8 mouse cellular contexts compared by ENCODE assay signal in the genomic region with DNA sequence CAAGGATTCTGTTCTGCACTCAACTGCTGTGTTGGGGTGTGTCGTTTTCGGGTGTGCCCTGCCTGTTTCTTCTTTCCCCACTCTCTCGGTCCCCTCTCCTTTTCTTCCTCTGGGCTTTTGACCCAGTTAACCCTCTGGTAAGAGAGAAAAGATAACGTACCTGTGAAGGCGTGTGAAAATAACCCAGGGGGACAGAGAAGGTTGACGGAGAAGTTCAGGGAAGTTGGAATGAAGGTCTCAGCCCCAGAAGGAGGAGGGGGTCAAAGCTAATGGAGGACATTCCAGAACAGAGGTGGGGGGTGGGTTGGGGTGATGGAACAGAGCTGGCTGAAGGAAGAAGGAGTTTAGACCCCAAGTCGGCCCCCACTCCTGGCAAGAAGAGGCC. TPM values are rescaled to one million over a fixed set of nuclear protein-coding genes. Genes with fewer than 3 reads are reported as not detected.
DNase-seq lines count a peak whose midpoint lies in the region; ATAC-seq and TF ChIP-seq lines count a peak whose summit lies in the region.

No protein-coding gene starts in this region.

- ATAC-seq in lung, postnatal 0 days = no peak
- ATAC-seq in embryonic facial prominence, embryonic 14.5 days (ENCODE audit: low read depth) = no peak
- no peak for ATAC-seq in intestine, postnatal 0 days
- no peak for ATAC-seq in neural tube, embryonic 15.5 days (ENCODE audit: low FRiP score)

- H3K9me3 ChIP-seq in lung, postnatal 0 days (ENCODE audit: low read length) = no peaks in the 10 kb centered on the region
- peaks cover 6% of the 10 kb centered on the region; the same call in 1 of the 2 replicates for H3K9me3 ChIP-seq in embryonic facial prominence, embryonic 14.5 days (ENCODE audit: control insufficient read depth, low read length)
- H3K9me3 ChIP-seq in intestine, postnatal 0 days (ENCODE audit: control insufficient read depth) = no peaks in the 10 kb centered on the region
- H3K9me3 ChIP-seq in neural tube, embryonic 15.5 days (replicated peaks) = no peaks in the 10 kb centered on the region

- no peak for TF ChIP-seq EP300 in lung, postnatal 0 days (IDR thresholded peaks at IDR 0.05)

- peak overlapping the region; percentile 68 for H3K9ac ChIP-seq in lung, postnatal 0 days (replicated peaks; ENCODE audit: low read depth)
- peak overlapping the region; percentile 70 for H3K9ac ChIP-seq in embryonic facial prominence, embryonic 14.5 days (ENCODE audit: low read depth, low read length)
- H3K9ac ChIP-seq in intestine, postnatal 0 days (ENCODE audit: low read depth, low read length) = peak overlapping the region; percentile 46
- peak overlapping the region; percentile 81 for H3K9ac ChIP-seq in neural tube, embryonic 15.5 days (replicated peaks)

- peak overlapping the region; percentile 51 for H3K4me3 ChIP-seq in lung, postnatal 0 days (ENCODE audit: low read depth, low read length)
- H3K4me3 ChIP-seq in embryonic facial prominence, embryonic 14.5 days (ENCODE audit: low read depth, low read length) = peak overlapping the region; percentile 57
- H3K4me3 ChIP-seq in intestine, postnatal 0 days (ENCODE audit: low read depth, low read length) = peak overlapping the region; percentile 61
- peak overlapping the region; percentile 66 for H3K4me3 ChIP-seq in neural tube, embryonic 15.5 days (replicated peaks)

- H3K4me1 ChIP-seq in lung, postnatal 0 days (ENCODE audit: insufficient read depth, low read depth, low read length) = peaks cover 5% of the 10 kb centered on the region
- H3K4me1 ChIP-seq in embryonic facial prominence, embryonic 14.5 days (ENCODE audit: control insufficient read depth, insufficient read depth, low read length) = peaks cover 38% of the 10 kb centered on the region
- no peaks in the 10 kb centered on the region for H3K4me1 ChIP-seq in intestine, postnatal 0 days (replicated peaks; ENCODE audit: control insufficient read depth, insufficient read depth, low read length)
- peaks cover 83% of the 10 kb centered on the region for H3K4me1 ChIP-seq in neural tube, embryonic 15.5 days

- DNase-seq in lung, postnatal 0 days (ENCODE audit: low spot score) = no peak
- no peak for DNase-seq in lung, postnatal 4 days
- DNase-seq in embryonic facial prominence, embryonic 14.5 days (ENCODE audit: low spot score) = no peak
- DNase-seq in right cerebral cortex, adult 18-20 months = no peak
- no peak for DNase-seq in Muller cell, postnatal 12 days (ENCODE audit: inconsistent ontology term)
- no peak for DNase-seq in right cerebral cortex, postnatal 36 days (ENCODE audit: low spot score in 2 of 2)

- H3K27ac ChIP-seq in lung, postnatal 0 days (ENCODE audit: low read length) = peak overlapping the region; percentile 90
- H3K27ac ChIP-seq in embryonic facial prominence, embryonic 14.5 days (replicated peaks; ENCODE audit: low read depth, low read length) = peak overlapping the region; percentile 73
- H3K27ac ChIP-seq in intestine, postnatal 0 days (ENCODE audit: low read depth, low read length) = peak overlapping the region; percentile 66
- H3K27ac ChIP-seq in neural tube, embryonic 15.5 days (replicated peaks) = peak overlapping the region; percentile 95

- no peaks in the 10 kb centered on the region for H3K36me3 ChIP-seq in lung, postnatal 0 days (ENCODE audit: insufficient read depth, low read length)
- H3K36me3 ChIP-seq in embryonic facial prominence, embryonic 14.5 days (ENCODE audit: control insufficient read depth, insufficient read depth, low read length) = peaks cover 27% of the 10 kb centered on the region
- no peaks in the 10 kb centered on the region for H3K36me3 ChIP-seq in intestine, postnatal 0 days (ENCODE audit: control insufficient read depth, insufficient read depth)
- peaks cover under 1% of the 10 kb centered on the region; the same call in 1 of the 2 replicates for H3K36me3 ChIP-seq in neural tube, embryonic 15.5 days

- H3K27me3 ChIP-seq in lung, postnatal 0 days (replicated peaks; ENCODE audit: insufficient read depth, low read length) = no peaks in the 10 kb centered on the region
- no peaks in the 10 kb centered on the region for H3K27me3 ChIP-seq in embryonic facial prominence, embryonic 14.5 days (replicated peaks; ENCODE audit: control insufficient read depth, insufficient read depth, low read length)
- no peaks in the 10 kb centered on the region for H3K27me3 ChIP-seq in intestine, postnatal 0 days (replicated peaks; ENCODE audit: control insufficient read depth, insufficient read depth, low read length)
- H3K27me3 ChIP-seq in neural tube, embryonic 15.5 days (replicated peaks) = no peaks in the 10 kb centered on the region

- TF ChIP-seq CTCF in lung, postnatal 0 days (IDR thresholded peaks at IDR 0.05) = no peak
- no peak for TF ChIP-seq CTCF in intestine, postnatal 0 days (IDR thresholded peaks at IDR 0.05; ENCODE audit: low read depth)

- 6% methylated on average over 7 of the region's 7 CpGs for WGBS in lung, postnatal 0 days
- WGBS in embryonic facial prominence, embryonic 14.5 days = 2% methylated on average over 7 of the region's 7 CpGs
- WGBS in intestine, postnatal 0 days = 10% methylated on average over 7 of the region's 7 CpGs
- 7% methylated on average over 7 of the region's 7 CpGs for WGBS in neural tube, embryonic 15.5 days

- H3K4me2 ChIP-seq in lung, postnatal 0 days (replicated peaks; ENCODE audit: low read depth, low read length) = peak overlapping the region; percentile 88
- peak overlapping the region; percentile 96 for H3K4me2 ChIP-seq in embryonic facial prominence, embryonic 14.5 days (ENCODE audit: low read depth, low read length)
- H3K4me2 ChIP-seq in intestine, postnatal 0 days (replicated peaks; ENCODE audit: low read depth) = peak overlapping the region; percentile 92
- H3K4me2 ChIP-seq in neural tube, embryonic 15.5 days = peak overlapping the region; percentile 90

RNA-seq across cellular contexts. Expression of a gene that starts 3.6 kb away (rescaled TPM):
- polyA plus RNA-seq in lung, postnatal 0 days (2015; fragmentation: Nextera tagmentation; extraction: Ambion mirVana) = 23.4 and 25.4 TPM in 2 replicates
- 25.6 and 27.8 TPM in 2 replicates for polyA plus RNA-seq in embryonic facial prominence, embryonic 14.5 days (2014; fragmentation: Nextera tagmentation; extraction: Ambion mirVana)
- 15.2 and 15.6 TPM in 2 replicates for polyA plus RNA-seq in intestine, postnatal 0 days (2015; fragmentation: Nextera tagmentation; extraction: Ambion mirVana)
- polyA plus RNA-seq in neural tube, embryonic 15.5 days (2015; fragmentation: Nextera tagmentation; extraction: Ambion mirVana) = 19.3 and 25.1 TPM in 2 replicates

RNA-seq across cellular contexts. Expression of a gene that starts 7.8 kb away (rescaled TPM):
- polyA plus RNA-seq in lung, postnatal 0 days (2015; fragmentation: Nextera tagmentation; extraction: Ambion mirVana) = 21.4 and 22.9 TPM in 2 replicates
- polyA plus RNA-seq in embryonic facial prominence, embryonic 14.5 days (2014; fragmentation: Nextera tagmentation; extraction: Ambion mirVana) = 47.7 and 55.4 TPM in 2 replicates
- polyA plus RNA-seq in intestine, postnatal 0 days (2015; fragmentation: Nextera tagmentation; extraction: Ambion mirVana) = 19.8 and 20.6 TPM in 2 replicates
- 17.6 and 26.7 TPM in 2 replicates for polyA plus RNA-seq in neural tube, embryonic 15.5 days (2015; fragmentation: Nextera tagmentation; extraction: Ambion mirVana)

RNA-seq across cellular contexts. Expression of a gene that starts 10.7 kb away (rescaled TPM):
- polyA plus RNA-seq in lung, postnatal 0 days (2015; fragmentation: Nextera tagmentation; extraction: Ambion mirVana) = 22.3 and 25.8 TPM in 2 replicates
- 40.2 and 43.4 TPM in 2 replicates for polyA plus RNA-seq in embryonic facial prominence, embryonic 14.5 days (2014; fragmentation: Nextera tagmentation; extraction: Ambion mirVana)
- 17.2 and 18.1 TPM in 2 replicates for polyA plus RNA-seq in intestine, postnatal 0 days (2015; fragmentation: Nextera tagmentation; extraction: Ambion mirVana)
- polyA plus RNA-seq in neural tube, embryonic 15.5 days (2015; fragmentation: Nextera tagmentation; extraction: Ambion mirVana) = 26.8 and 30.5 TPM in 2 replicates

RNA-seq across cellular contexts. Expression of a gene that starts 27.6 kb away (rescaled TPM):
- 2.8 and 3.1 TPM in 2 replicates for polyA plus RNA-seq in lung, postnatal 0 days (2015; fragmentation: Nextera tagmentation; extraction: Ambion mirVana)
- 10.2 and 14.8 TPM in 2 replicates for polyA plus RNA-seq in embryonic facial prominence, embryonic 14.5 days (2014; fragmentation: Nextera tagmentation; extraction: Ambion mirVana)
- polyA plus RNA-seq in intestine, postnatal 0 days (2015; fragmentation: Nextera tagmentation; extraction: Ambion mirVana) = 2.3 and 2.7 TPM in 2 replicates
- polyA plus RNA-seq in neural tube, embryonic 15.5 days (2015; fragmentation: Nextera tagmentation; extraction: Ambion mirVana) = 7.9 and 9.7 TPM in 2 replicates

RNA-seq across cellular contexts. Expression of a gene that starts 28.3 kb away (rescaled TPM):
- polyA plus RNA-seq in lung, postnatal 0 days (2015; fragmentation: Nextera tagmentation; extraction: Ambion mirVana) = 15.9 and 18.5 TPM in 2 replicates
- 20.5 and 21.5 TPM in 2 replicates for polyA plus RNA-seq in embryonic facial prominence, embryonic 14.5 days (2014; fragmentation: Nextera tagmentation; extraction: Ambion mirVana)
- polyA plus RNA-seq in intestine, postnatal 0 days (2015; fragmentation: Nextera tagmentation; extraction: Ambion mirVana) = 31.5 and 32.3 TPM in 2 replicates
- 59.2 and 75.2 TPM in 2 replicates for polyA plus RNA-seq in neural tube, embryonic 15.5 days (2015; fragmentation: Nextera tagmentation; extraction: Ambion mirVana)
